Mouse (Mus musculus) telencephalon, adult 2 months (tissue): ENCODE data around the gene Gm15140.
"Not testable (repeated sequence)": the region's sequence is repeated elsewhere in the genome, so short reads cannot be mapped to it uniquely, and the experiment has no call there.

ENCODE experiments used
- DNase-seq: peaks from one replicate; pipeline ENCODE4 v3.0.0-alpha.2; 2011; ENCODE audit warnings: low read depth, low spot score

Gm15140 gene

DNA sequence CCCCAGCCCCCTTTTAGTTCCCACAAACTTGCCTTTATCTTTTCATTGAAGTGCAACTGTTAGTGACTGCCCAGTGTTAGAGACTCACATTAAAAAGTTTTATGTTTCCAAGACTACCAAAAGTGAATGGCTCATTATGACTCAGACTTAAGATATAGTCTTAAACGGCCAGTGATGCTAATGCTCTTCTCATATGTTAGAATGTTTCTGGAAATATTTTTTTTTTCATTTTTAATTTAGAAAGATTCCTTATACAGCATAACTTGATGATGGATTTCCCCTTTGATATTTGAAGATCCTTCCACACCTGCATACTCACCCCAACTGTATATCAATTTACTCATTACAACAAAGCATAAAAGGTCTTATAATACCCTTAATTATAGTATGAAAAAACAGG lies at the start of gene Gm15140:
Gm15140 (minus strand) TSS at position 101 of the 400 bp plus-strand sequence.
- not testable (repeated sequence) for DNase-seq
